ENCODE assay signal across 12 mouse cellular contexts in genomic region chr19:60950056-60950869, GRCm38 (mm10).
DNase-seq lines count a peak whose midpoint lies in the region; ATAC-seq lines count a peak whose summit lies in the region.
"Had no signal": no experiment of that assay in that cellular context is flagged by ENCODE, and none has a peak within 500 bp of the region (broad histone marks: within the 10 kb centered on the region; RNA-seq: fewer than 3 reads in every experiment).

No protein-coding gene starts in this region.

- H3K36me3 ChIP-seq in heart, embryonic 12.5 days = no peaks in the 10 kb centered on the region
- H3K36me3 ChIP-seq: G1E; hindbrain, embryonic 15.5 days; limb, embryonic 15.5 days had no signal

- DNase-seq in 3T3-L1 (ENCODE audit: low read depth, low spot score) = peak; percentile 96
- peak; percentile 38 for DNase-seq in adrenal gland, postnatal 10 days
- DNase-seq in kidney, postnatal 36 days = peak; percentile 66 to 78
- no peak for DNase-seq in B cell, adult 2 months
- DNase-seq in left cerebral cortex, postnatal 14 days (ENCODE audit: low spot score in 2 of 2) = no peak
- no peak for DNase-seq in layer of hippocampus, postnatal 10 days (ENCODE audit: low spot score in 2 of 2)
- DNase-seq: cerebellum, adult 18-20 months had no signal

- no peak overlapping the region for H3K4me3 ChIP-seq in heart, embryonic 12.5 days
- H3K4me3 ChIP-seq: hindbrain, embryonic 15.5 days; limb, embryonic 15.5 days had no signal

- intact Hi-C loops in left cerebral cortex, postnatal 14 days (cut with DNase I) = no loop called here

- peak overlapping the region; percentile 51 for H3K27ac ChIP-seq in heart, embryonic 12.5 days (ENCODE audit: poor library complexity, severe bottlenecking)
- H3K27ac ChIP-seq: hindbrain, embryonic 15.5 days; limb, embryonic 15.5 days had no signal

- no peaks in the 10 kb centered on the region for H3K9me3 ChIP-seq in heart, embryonic 12.5 days (replicated peaks)
- H3K9me3 ChIP-seq: G1E; hindbrain, embryonic 15.5 days; limb, embryonic 15.5 days had no signal

- peak; percentile 58 for ATAC-seq in heart, embryonic 12.5 days (ENCODE audit: insufficient number of reproducible peaks, low FRiP score)
- ATAC-seq in activated CD4-positive, CD25-positive, alpha-beta regulatory T cell, adult 4 months = no peak

- H3K4me2 ChIP-seq in heart, embryonic 12.5 days = no peak overlapping the region
- H3K4me2 ChIP-seq: hindbrain, embryonic 15.5 days; limb, embryonic 15.5 days had no signal

- H3K9ac ChIP-seq in heart, embryonic 12.5 days = no peak overlapping the region
- H3K9ac ChIP-seq: hindbrain, embryonic 15.5 days; limb, embryonic 15.5 days had no signal

- WGBS in heart, embryonic 12.5 days = 64% methylated on average over 7 of the region's 7 CpGs

- no peaks in the 10 kb centered on the region for H3K27me3 ChIP-seq in heart, embryonic 12.5 days (replicated peaks)
- H3K27me3 ChIP-seq: hindbrain, embryonic 15.5 days; limb, embryonic 15.5 days had no signal

- H3K4me1 ChIP-seq in heart, embryonic 12.5 days (replicated peaks) = peaks cover 61% of the 10 kb centered on the region
- H3K4me1 ChIP-seq: hindbrain, embryonic 15.5 days; limb, embryonic 15.5 days had no signal

Comparison
In these comparisons a context has a peak if more than half of its experiments do, and no peak if none do; other contexts are left out.
1. DNase-seq: peak in 3T3-L1 (single experiment), adrenal gland, postnatal 10 days (single experiment) and kidney, postnatal 36 days (2 of 2); none in B cell, adult 2 months (0 of 2), left cerebral cortex, postnatal 14 days (0 of 2) and layer of hippocampus, postnatal 10 days (0 of 2).